Mouse (Mus musculus): ENCODE measurements around the gene Skint5.
"Not testable (repeated sequence)": the region's sequence is repeated elsewhere in the genome, so short reads cannot be mapped to it uniquely, and the experiment has no call there.

Gene Skint5

GRCm38 (mm10) chr4:113999403-113999802, at the start of gene Skint5:
Gene Skint5, minus strand, starts transcription at chr4:113999503.
- ChIA-PET CTCF (no interaction called here), POLR2A (no interaction called here)

- ChIA-PET CTCF (no interaction called here), POLR2A (interaction anchor here in 1 of 4 experiments (0.7 kb wide), 1 partner anchor 357 kb away, joined by 3 read pairs; no protein-coding TSS in a partner anchor)
These were observed 42.0 kb downstream of the Skint5 start for GRCm38 (mm10) chr4:113957343-113957742.

- ChIA-PET CTCF (no interaction called here), POLR2A (no interaction called here)
These were observed 235.1 kb downstream of the Skint5 start for GRCm38 (mm10) chr4:113764182-113764581.

- CTCF ChIA-PET: no interaction called here
- POLR2A ChIA-PET: no interaction called here
These were observed 235.6 kb downstream of the Skint5 start for GRCm38 (mm10) chr4:113763684-113764083.

- POLR2A ChIA-PET: not testable (repeated sequence)
- CTCF ChIA-PET: interaction anchor here in 3 of 4 experiments (0.6 to 1.1 kb wide), 4 partner anchors 849 to 1276 kb away, joined by 3 to 4 read pairs (median 3); no protein-coding TSS in a partner anchor
These were observed 551.1 kb downstream of the Skint5 start for GRCm38 (mm10) chr4:113448230-113448629.
